Mouse (Mus musculus): ENCODE measurements around the gene Yipf2.
"Not testable (repeated sequence)": the region's sequence is repeated elsewhere in the genome, so short reads cannot be mapped to it uniquely, and the experiment has no call there.

Yipf2 gene

GRCm38 (mm10) chr9:21600186-21600585 lies 7.6 kb upstream of the Yipf2 start:
- DNase-seq (ENCODE audit: low read depth, low spot score) = no peak

- peak; percentile 58 for DNase-seq (ENCODE audit: low read depth, low spot score)
Measured at GRCm38 (mm10) chr9:21598198-21598597, 5.6 kb upstream of the Yipf2 start.

- DNase-seq (ENCODE audit: low read depth, low spot score) = no peak
Measured at GRCm38 (mm10) chr9:21594838-21595237, 2.2 kb upstream of the Yipf2 start.

GRCm38 (mm10) chr9:21594350-21594749 lies 1.7 kb upstream of the Yipf2 start:
- DNase-seq (ENCODE audit: low read depth, low spot score) = not testable (repeated sequence)

- DNase-seq (ENCODE audit: low read depth, low spot score) = peak; percentile 51
Measured at GRCm38 (mm10) chr9:21593122-21593721, 594 bp upstream of the Yipf2 start.

GRCm38 (mm10) chr9:21591831-21592702 lies 561 bp downstream of the Yipf2 start:
- no peak for DNase-seq (ENCODE audit: low read depth, low spot score)

- no peak for DNase-seq (ENCODE audit: low read depth, low spot score)
Measured at GRCm38 (mm10) chr9:21591127-21591830, 1.3 kb downstream of the Yipf2 start.

GRCm38 (mm10) chr9:21589538-21589937 lies 3.1 kb downstream of the Yipf2 start:
- DNase-seq (ENCODE audit: low read depth, low spot score) = no peak

- DNase-seq (ENCODE audit: low read depth, low spot score) = no peak
Measured at GRCm38 (mm10) chr9:21588350-21588749, 4.3 kb downstream of the Yipf2 start.

GRCm38 (mm10) chr9:21587678-21588349 lies 4.8 kb downstream of the Yipf2 start:
- DNase-seq (ENCODE audit: low read depth, low spot score) = no peak

GRCm38 (mm10) chr9:21585401-21585800 lies 7.2 kb downstream of the Yipf2 start:
- no peak for DNase-seq (ENCODE audit: low read depth, low spot score)

GRCm38 (mm10) chr9:21578226-21578625 lies 14.4 kb downstream of the Yipf2 start:
- DNase-seq (ENCODE audit: low read depth, low spot score) = no peak

GRCm38 (mm10) chr9:21576286-21576685 lies 16.3 kb downstream of the Yipf2 start:
- no peak for DNase-seq (ENCODE audit: low read depth, low spot score)

- no peak for DNase-seq (ENCODE audit: low read depth, low spot score)
Measured at GRCm38 (mm10) chr9:21575253-21575652, 17.4 kb downstream of the Yipf2 start.

- DNase-seq (ENCODE audit: low read depth, low spot score) = no peak
Measured at GRCm38 (mm10) chr9:21574012-21574801, 18.4 kb downstream of the Yipf2 start.

GRCm38 (mm10) chr9:21568657-21569255 lies 23.9 kb downstream of the Yipf2 start:
- DNase-seq (ENCODE audit: low read depth, low spot score) = no peak

- no peak for DNase-seq (ENCODE audit: low read depth, low spot score)
Measured at GRCm38 (mm10) chr9:21567051-21567450, 25.6 kb downstream of the Yipf2 start.

- DNase-seq (ENCODE audit: low read depth, low spot score) = no peak
Measured at GRCm38 (mm10) chr9:21566538-21566937, 26.1 kb downstream of the Yipf2 start.

GRCm38 (mm10) chr9:21565004-21565586 lies 27.5 kb downstream of the Yipf2 start:
- DNase-seq (ENCODE audit: low read depth, low spot score) = no peak

GRCm38 (mm10) chr9:21564420-21564819 lies 28.2 kb downstream of the Yipf2 start:
- DNase-seq (ENCODE audit: low read depth, low spot score) = no peak

Measured in ZHBTc4 (cell line).